Mouse (Mus musculus) bone marrow macrophage, adult 2 months (primary cell): ENCODE results near the gene Slc6a21.
"Not testable (repeated sequence)": the region's sequence is repeated elsewhere in the genome, so short reads cannot be mapped to it uniquely, and the experiment has no call there.

ENCODE experiments used
- CTCF ChIP-seq: IDR thresholded peaks from 2 replicates; pipeline ENCODE4 v1.5.1; 2012; ENCODE audit warnings: low read depth, mild to moderate bottlenecking, low read length, moderate library complexity
- POLR2A ChIP-seq: IDR thresholded peaks from 2 replicates; pipeline ENCODE4 v1.6.1; 2012; ENCODE audit warnings: mild to moderate bottlenecking, low read depth, low read length, borderline replicate concordance

- not testable (repeated sequence) for TF ChIP-seq CTCF, POLR2A
Measured at GRCm38 (mm10) chr7:45255822-45256221, 21.5 kb upstream of the Slc6a21 start.
